Mouse (Mus musculus) forelimb bud, embryonic 11.5 days (tissue): Measurements from ENCODE around the gene Zfp960.
"Not testable (repeated sequence)": the region's sequence is repeated elsewhere in the genome, so short reads cannot be mapped to it uniquely, and the experiment has no call there.

ENCODE experiments used
- DNase-seq: peaks from one replicate; pipeline ENCODE4 v3.0.0-alpha.2; 2012; ENCODE audit warnings: low read depth, low spot score

The Zfp960 gene

DNA sequence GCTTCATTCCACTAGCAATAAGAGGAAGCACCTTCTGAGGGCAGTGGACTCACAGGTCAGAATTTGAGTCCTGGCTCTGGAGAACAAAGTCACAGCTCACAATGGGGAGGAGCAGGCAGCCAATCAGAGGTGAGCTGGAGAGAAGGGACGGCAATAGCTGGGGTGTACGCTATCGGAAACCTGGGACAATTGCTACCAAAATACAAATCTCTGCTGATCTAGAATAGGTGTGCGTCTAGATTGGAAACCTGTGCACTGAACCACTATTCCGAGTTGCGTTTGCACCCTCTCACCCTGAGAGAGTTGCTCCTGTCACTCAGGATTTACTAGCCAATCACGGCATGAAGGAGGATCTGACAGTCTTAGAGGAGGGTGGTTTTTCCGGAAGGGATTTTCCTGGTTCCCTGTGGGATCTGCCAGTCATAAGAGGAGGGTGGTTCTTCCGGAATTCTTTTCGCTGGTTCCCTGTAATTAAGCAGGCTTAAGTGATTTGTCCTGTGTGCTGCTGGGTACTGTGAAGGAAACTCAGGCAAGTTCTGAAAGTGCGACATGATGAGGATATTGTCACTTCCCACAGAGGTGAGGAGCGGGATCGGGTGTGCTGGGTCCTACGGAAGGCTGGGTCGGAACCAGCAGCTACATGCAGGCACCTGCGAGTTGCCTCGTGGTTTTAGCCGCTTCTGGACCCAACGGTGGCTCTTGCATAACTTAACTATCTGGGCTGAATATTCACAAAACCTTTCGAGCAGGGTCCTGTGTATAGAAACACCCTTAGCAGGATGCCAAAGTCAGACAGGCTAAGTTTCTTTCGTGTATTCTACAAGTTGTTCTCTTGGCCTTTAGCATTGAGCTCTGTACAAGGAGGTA is at the start of gene Zfp960:
Gene Zfp960, plus strand, starts transcription at position 486 of the 867 bp plus-strand sequence.
- peak; percentile 87 for DNase-seq

DNA sequence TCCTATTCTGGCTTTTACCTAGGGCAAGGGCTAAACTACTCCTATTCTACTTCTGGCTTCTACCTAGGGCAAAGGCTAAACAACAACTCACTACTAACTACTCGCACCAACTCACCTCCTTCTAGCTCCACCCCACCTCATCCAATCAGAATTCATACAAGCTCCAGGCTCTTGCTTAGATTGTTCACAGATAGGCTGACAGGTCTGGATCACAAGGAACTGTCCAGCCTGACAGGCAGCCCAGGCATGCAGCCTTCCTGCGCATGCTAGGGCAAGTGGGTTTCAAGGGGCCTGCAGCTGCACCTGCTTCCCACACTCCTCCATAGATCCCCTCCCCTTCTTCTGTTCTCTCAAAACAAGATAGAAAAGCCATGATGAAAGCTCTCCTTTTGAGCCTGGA is 45.8 kb upstream of the Zfp960 start:
- DNase-seq, result not testable (repeated sequence)

DNA sequence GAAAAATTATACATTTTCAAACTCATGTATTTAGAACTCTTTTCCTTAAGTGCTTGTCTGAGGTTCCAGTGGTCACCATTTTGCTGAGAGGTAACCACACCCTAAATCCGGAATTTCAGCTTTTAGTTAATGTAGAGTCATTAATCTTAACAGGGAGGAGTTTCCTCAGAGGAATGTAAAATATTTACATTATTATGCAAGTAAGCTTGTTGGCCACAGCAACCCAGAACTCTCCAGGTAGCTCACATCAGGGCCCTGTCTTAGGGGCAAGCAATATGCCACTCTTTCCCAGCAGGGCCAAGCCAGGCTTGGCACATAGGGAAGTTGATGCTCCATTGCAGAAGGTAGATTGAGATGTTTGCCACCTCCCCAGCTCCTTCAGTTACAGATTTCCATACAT is 4.3 kb upstream of the Zfp960 start:
- not testable (repeated sequence) for DNase-seq

DNA sequence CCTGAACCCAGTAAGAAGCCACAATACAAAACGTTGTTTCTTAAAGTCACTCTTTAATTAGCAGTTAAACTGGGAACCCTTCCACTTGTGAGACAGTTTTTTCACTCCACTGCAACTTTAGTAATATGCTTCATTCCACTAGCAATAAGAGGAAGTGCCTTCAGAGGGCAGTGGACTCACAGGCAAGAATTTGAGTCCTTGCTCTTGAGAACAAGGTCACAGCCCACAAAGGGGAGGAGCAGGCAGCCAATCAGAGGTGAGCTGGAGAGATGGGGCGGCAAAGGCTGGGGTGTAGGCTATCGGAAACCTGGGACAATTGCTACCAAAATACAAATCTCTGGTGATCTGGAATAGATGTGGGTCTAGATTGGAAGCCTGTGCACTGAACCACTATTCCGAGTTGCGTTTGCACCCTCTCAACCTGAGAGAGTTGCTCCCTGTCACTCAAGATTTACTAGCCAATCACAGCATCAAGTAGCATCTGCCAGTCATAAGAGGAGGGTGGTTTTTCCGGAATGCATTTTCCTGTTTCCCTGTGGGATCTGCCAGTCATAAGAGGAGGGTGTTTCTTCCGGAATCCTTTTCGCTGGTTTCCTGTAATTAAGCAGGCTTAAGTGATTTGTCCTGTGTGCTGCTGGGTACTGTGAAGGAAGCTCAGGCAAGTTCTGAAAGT is 57.1 kb downstream of the Zfp960 start, which contains the start of gene Zfp97:
Gene Zfp97, plus strand, starts transcription at position 586 of the 673 bp plus-strand sequence.
- DNase-seq, result not testable (repeated sequence)
